Mouse (Mus musculus): ENCODE measurements at regions not wholly inside any gene's neighbourhood (a gene's known extent, or its start where the extent isn't known, plus 50 kb on each side); places are given as distances from the start of the nearest gene placed in this dataset.
"Not testable (repeated sequence)": the region's sequence is repeated elsewhere in the genome, so short reads cannot be mapped to it uniquely, and the experiment has no call there.

- DNase-seq (ENCODE audit: low read depth, low spot score) = no peak
Measured at GRCm38 (mm10) chr4:44424831-44425704, 124.4 kb downstream of the Melk start.

- peak; percentile 12 for DNase-seq (ENCODE audit: low read depth, low spot score)
Measured at GRCm38 (mm10) chr4:44434593-44434992, 133.9 kb downstream of the Melk start.

GRCm38 (mm10) chr4:44445511-44445910 lies 144.8 kb downstream of the Melk start:
- DNase-seq (ENCODE audit: low read depth, low spot score) = no peak

GRCm38 (mm10) chr4:44450881-44451532 lies 150.3 kb downstream of the Melk start:
- DNase-seq (ENCODE audit: low read depth, low spot score) = no peak

GRCm38 (mm10) chr4:44452043-44452618 lies 151.5 kb downstream of the Melk start:
- DNase-seq (ENCODE audit: low read depth, low spot score) = no peak

GRCm38 (mm10) chr4:44453552-44453951 lies 152.9 kb downstream of the Melk start:
- no peak for DNase-seq (ENCODE audit: low read depth, low spot score)

GRCm38 (mm10) chr4:44455851-44456250 lies 155.2 kb downstream of the Melk start:
- DNase-seq (ENCODE audit: low read depth, low spot score) = no peak

- not testable (repeated sequence) for DNase-seq (ENCODE audit: low read depth, low spot score)
Measured at GRCm38 (mm10) chr4:44473511-44473910, 172.8 kb downstream of the Melk start.

Measured in CD4-positive, CD25-positive, alpha-beta regulatory T cell, adult 2 months (primary cell).